Mouse (Mus musculus) stomach, postnatal 0 days (tissue): ENCODE measurements around the gene Clec12a.
A peak's percentile ranks its signal among the peaks of the same experiment; 100 is the strongest.

Source experiments
- CTCF ChIP-seq: IDR thresholded peaks from 2 replicates; pipeline ENCODE4 v1.5.1; 2016; ENCODE audit warnings: antibody characterized with exemption, low read depth, mild to moderate bottlenecking, moderate library complexity
- EP300 ChIP-seq: optimal IDR thresholded peaks from 2 replicates; pipeline ENCODE3; 2016; ENCODE audit warnings: antibody characterized with exemption

GRCm38 (mm10) chr6:129326016-129326415 lies 16.5 kb upstream of the Clec12a start:
- TF ChIP-seq CTCF, result peak; percentile 44
- no peak for TF ChIP-seq EP300
